Mouse (Mus musculus) Patski (cell line): ENCODE measurements around the gene Usp11. TPM values are rescaled to one million over a fixed set of nuclear protein-coding genes. Genes with fewer than 3 reads are reported as not detected.
"Not testable (repeated sequence)": the region's sequence is repeated elsewhere in the genome, so short reads cannot be mapped to it uniquely, and the experiment has no call there.

Source experiments
- ATAC-seq: fragments of 100-300 bp; one replicate; pipeline ENCODE4 v1.8.0; 2021
- CTCF ChIA-PET: fragments of 350-600 bp; sonication (Branson Sonifier 250); formaldehyde crosslinking; loops from one replicate; lab custom pipeline; 2022; ENCODE audit warnings: inconsistent platforms; lab: Charles Lee
- POLR2A ChIA-PET: fragments of 350-600 bp; sonication (Branson Sonifier 250); formaldehyde crosslinking; loops from one replicate; lab custom pipeline; 2022; ENCODE audit warnings: antibody characterized with exemption, inconsistent platforms; lab: Charles Lee
- DNase-seq: peaks from one replicate; pipeline ENCODE4 v3.0.0-alpha.2; 2011; ENCODE audit warnings: low read depth, low spot score
- H3K27me3 ChIP-seq: fragments of 371-371 bp; one replicate; pipeline ENCODE4 v1.5.1; 2021
- CTCF ChIP-seq: fragments of 100-300 bp; IDR thresholded peaks from one replicate; pipeline ENCODE4 v1.5.1; 2021
- in situ Hi-C: fragments of 300-500 bp; cut with MboI; formaldehyde crosslinking; loops from 3 replicates; pipeline ENCODE4 v1.11.1; 2018; ENCODE audit warnings: low pct_unique_long_range_greater_than_20kb, mixed read lengths
- polyA plus RNA-seq: library from polyadenylated mRNA; unstranded; gene quantifications from one replicate; pipeline ENCODE4 v1.2.3, GENCODE M21; 2021

Usp11 gene
- polyA plus RNA-seq, 1 experiment from 2014 or later, result 42.7 TPM

GRCm38 (mm10) chrX:20688615-20689014, 15.1 kb upstream of the Usp11 start:
- in situ Hi-C loops, result no loop called here
- ATAC-seq (peak; percentile 8), DNase-seq (no peak)
- CTCF ChIA-PET, result no interaction called here
- peaks cover 3% of the 10 kb centered on the region for H3K27me3 ChIP-seq
- TF ChIP-seq CTCF, result no peak
- POLR2A ChIA-PET, result no interaction called here

- peaks cover 3% of the 10 kb centered on the region for H3K27me3 ChIP-seq
- ChIA-PET POLR2A (interaction anchor here (3.2 kb wide), 1 partner anchor 11 kb away, joined by 11 read pairs; the partner anchor contains the start of gene Usp11), CTCF (interaction anchor here (1.6 kb wide), 1 partner anchor 79 kb away, joined by 4 read pairs; no protein-coding TSS in a partner anchor)
- DNase-seq (no peak), ATAC-seq (no peak)
- TF ChIP-seq CTCF, result no peak
- in situ Hi-C loops, result no loop called here
Measured at GRCm38 (mm10) chrX:20691566-20691965, 12.1 kb upstream of the Usp11 start.

- ChIA-PET POLR2A (interaction anchor here (3.2 kb wide), 1 partner anchor 10 kb away, joined by 11 read pairs; the partner anchor contains the start of gene Usp11), CTCF (interaction anchor here (1.4 to 1.6 kb wide), 2 partner anchors 9 to 78 kb away, joined by 3 to 4 read pairs; no protein-coding TSS in a partner anchor)
- no peak for DNase-seq
- no peak for ATAC-seq
- peaks cover 3% of the 10 kb centered on the region for H3K27me3 ChIP-seq
- TF ChIP-seq CTCF, result no peak
- in situ Hi-C loops, result no loop called here
Measured at GRCm38 (mm10) chrX:20692616-20693015, 11.1 kb upstream of the Usp11 start.

- no peak for DNase-seq
- ATAC-seq, result no peak
- ChIA-PET CTCF (no interaction called here), POLR2A (interaction anchor here (0.6 kb wide), 1 partner anchor 42 kb away, joined by 3 read pairs; no protein-coding TSS in a partner anchor)
- in situ Hi-C loops, result no loop called here
- H3K27me3 ChIP-seq, result peaks cover 3% of the 10 kb centered on the region
- no peak for TF ChIP-seq CTCF
Measured at GRCm38 (mm10) chrX:20695842-20696241, 7.9 kb upstream of the Usp11 start.

- POLR2A ChIA-PET, result no interaction called here
- CTCF ChIA-PET, result no interaction called here
- TF ChIP-seq CTCF, result no peak
- ATAC-seq (peak; percentile 95), DNase-seq (peak; percentile 33)
- H3K27me3 ChIP-seq, result peaks cover 11% of the 10 kb centered on the region
- in situ Hi-C loops, result no loop called here
Measured at GRCm38 (mm10) chrX:20704295-20705082, 783 bp downstream of the Usp11 start.

GRCm38 (mm10) chrX:20705083-20705402, 1.3 kb downstream of the Usp11 start:
- H3K27me3 ChIP-seq, result peaks cover 11% of the 10 kb centered on the region
- TF ChIP-seq CTCF, result no peak
- no peak for ATAC-seq
- no peak for DNase-seq
- POLR2A ChIA-PET, result no interaction called here
- CTCF ChIA-PET, result no interaction called here
- in situ Hi-C loops, result no loop called here

- in situ Hi-C loops, result no loop called here
- ChIA-PET CTCF (no interaction called here), POLR2A (no interaction called here)
- ATAC-seq (no peak), DNase-seq (no peak)
- no peak for TF ChIP-seq CTCF
- H3K27me3 ChIP-seq, result peaks cover 8% of the 10 kb centered on the region
Measured at GRCm38 (mm10) chrX:20728681-20729080, 25.0 kb downstream of the Usp11 start.

- H3K27me3 ChIP-seq, result peaks cover 14% of the 10 kb centered on the region
- ATAC-seq, CTCF ChIA-PET, DNase-seq, POLR2A ChIA-PET, in situ Hi-C loops: not testable (repeated sequence)
Measured at GRCm38 (mm10) chrX:20730048-20730447, 26.3 kb downstream of the Usp11 start.

GRCm38 (mm10) chrX:20736479-20736878, 32.8 kb downstream of the Usp11 start:
- ChIA-PET CTCF (no interaction called here), POLR2A (no interaction called here)
- in situ Hi-C loops, result no loop called here

GRCm38 (mm10) chrX:20748829-20749228, 45.1 kb downstream of the Usp11 start:
- TF ChIP-seq CTCF, result no peak
- CTCF ChIA-PET, result interaction anchor here (1.6 kb wide), 1 partner anchor 14 kb away, joined by 4 read pairs; no protein-coding TSS in a partner anchor
- DNase-seq (no peak), ATAC-seq (no peak)
- H3K27me3 ChIP-seq, result peaks cover 5% of the 10 kb centered on the region
- POLR2A ChIA-PET, result no interaction called here
- in situ Hi-C loops, result no loop called here

More at GRCm38 (mm10) chrX:20736479-20736878, 32.8 kb downstream of the Usp11 start:
- ATAC-seq (no peak), DNase-seq (no peak)
- TF ChIP-seq CTCF, result no peak
- H3K27me3 ChIP-seq, result peaks cover 10% of the 10 kb centered on the region

GRCm38 (mm10) chrX:20761201-20761600, 57.5 kb downstream of the Usp11 start:
- H3K27me3 ChIP-seq, result peaks cover 9% of the 10 kb centered on the region
- no peak for ATAC-seq
- no peak for DNase-seq
- no peak for TF ChIP-seq CTCF
- ChIA-PET CTCF (interaction anchor here (1.7 kb wide), 1 partner anchor 10 kb away, joined by 10 read pairs; no protein-coding TSS in a partner anchor), POLR2A (no interaction called here)
- in situ Hi-C loops, result no loop called here

Other genes starting within 250 kb of the Usp11 start
- 0.05 TPM for gene Rgn, start 154.1 kb upstream of the Usp11 start, polyA plus RNA-seq
- gene Rbm10, start 86.4 kb upstream of the Usp11 start, polyA plus RNA-seq, result 51.4 TPM
- 322 TPM for gene Ndufb11, start 86.3 kb upstream of the Usp11 start, polyA plus RNA-seq
- 307 TPM for gene Uba1, start 45.6 kb upstream of the Usp11 start, polyA plus RNA-seq
- 151 TPM for gene Cdk16, start 16.0 kb upstream of the Usp11 start, polyA plus RNA-seq
- gene Araf, start 93.9 kb downstream of the Usp11 start, polyA plus RNA-seq, result 94.5 TPM
- gene Timp1, start 166.3 kb downstream of the Usp11 start, polyA plus RNA-seq, result 130 TPM
- 9.4 TPM for gene Syn1, start 217.1 kb downstream of the Usp11 start, polyA plus RNA-seq
- gene Cfp, start 227.6 kb downstream of the Usp11 start, polyA plus RNA-seq, result 2.3 TPM
- 23.8 TPM for gene Elk1, start 246.7 kb downstream of the Usp11 start, polyA plus RNA-seq